Mouse (Mus musculus) adrenal gland, adult 8-10 months (tissue): ENCODE data around the gene Psd4. TPM values are rescaled to one million over a fixed set of nuclear protein-coding genes. Genes with fewer than 3 reads are reported as not detected.

Source experiments
- DNase-seq: peaks from one replicate; pipeline ENCODE4 v3.0.0; 2022
- total RNA-seq, 4 experiments: library from RNA; stranded (reverse); gene quantifications; 2 replicates each; pipeline ENCODE4 v1.2.4; 2022

Gene Psd4
- 1 to 10 TPM; 1.5 to 5.2 (median 3.9) TPM for total RNA-seq

DNA sequence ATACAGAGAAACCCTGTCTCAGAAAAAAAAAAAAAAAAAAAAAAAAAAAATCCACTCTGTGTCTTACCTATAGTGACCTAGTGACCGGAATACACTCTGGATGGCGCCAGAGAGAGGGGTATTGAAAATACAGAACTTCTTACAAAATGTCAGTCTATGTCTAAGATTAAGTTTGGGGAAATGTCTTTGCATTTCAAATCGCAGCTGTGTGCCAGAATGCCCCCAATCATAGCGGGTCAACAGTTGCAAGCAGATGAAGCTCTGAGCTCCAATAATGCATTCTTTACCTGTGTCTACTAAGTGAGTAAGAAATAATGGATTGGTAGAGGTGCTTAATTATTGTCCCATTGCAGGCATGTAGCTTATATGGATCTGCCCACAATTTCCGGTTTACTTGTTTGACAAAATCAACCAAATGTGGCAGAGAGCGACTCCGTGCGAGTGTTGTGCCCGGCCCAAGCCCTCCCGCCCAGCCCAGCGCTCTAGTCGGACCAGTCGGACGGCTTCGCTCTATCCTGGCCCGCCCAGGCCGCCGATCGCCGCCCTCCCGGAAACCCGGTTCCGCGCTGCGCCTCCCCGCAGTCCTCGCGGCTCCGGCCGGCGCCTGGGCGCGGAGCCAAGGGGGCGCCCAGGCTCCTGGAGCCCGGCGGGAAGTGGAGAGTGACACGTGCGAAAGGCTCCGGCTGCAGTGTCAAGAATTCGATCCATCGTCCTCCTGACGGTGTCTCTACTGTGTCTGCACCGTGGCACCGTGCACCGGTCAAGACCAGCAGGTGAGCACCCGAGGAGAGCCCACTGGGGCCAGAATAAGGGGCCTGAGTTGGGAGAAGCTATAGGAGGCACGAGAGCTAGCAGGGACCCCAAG, at the start of gene Psd4:
Psd4 (plus strand) TSS at position 551 of the 865 bp plus-strand sequence.
- peak; percentile 25 for DNase-seq

DNA sequence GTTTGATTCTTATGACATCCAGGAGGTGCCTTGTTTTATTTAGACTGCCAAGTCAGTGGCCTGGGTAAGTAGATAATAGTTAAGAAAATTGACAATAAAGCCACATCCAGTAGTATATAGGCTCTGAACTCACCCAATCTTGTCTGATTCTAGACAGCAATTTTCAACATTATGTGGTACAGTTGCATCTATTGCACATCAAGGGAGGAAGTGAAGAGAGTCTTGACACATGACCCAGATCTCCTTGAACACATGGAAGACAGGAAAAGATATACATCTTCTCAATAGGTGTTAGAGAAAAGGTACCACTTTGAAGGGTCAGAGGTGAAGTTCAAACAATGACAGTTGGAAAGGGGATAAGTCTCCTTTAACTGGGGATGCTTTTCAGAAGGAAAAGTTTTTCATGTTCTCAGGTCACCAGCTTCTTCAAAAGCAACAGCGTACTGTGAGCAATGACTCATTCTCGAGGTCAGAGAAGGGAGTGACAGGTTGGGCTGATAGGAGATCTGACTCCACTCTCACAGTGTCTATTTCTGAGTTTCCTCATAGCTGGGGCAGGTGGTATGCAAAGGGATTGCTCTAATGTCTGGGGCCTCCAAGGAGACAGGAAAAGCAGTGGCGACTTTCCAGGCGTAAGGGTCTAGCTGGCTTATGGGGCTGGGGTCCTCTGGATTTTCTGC, 49.3 kb upstream of the Psd4 start:
- no peak for DNase-seq

DNA sequence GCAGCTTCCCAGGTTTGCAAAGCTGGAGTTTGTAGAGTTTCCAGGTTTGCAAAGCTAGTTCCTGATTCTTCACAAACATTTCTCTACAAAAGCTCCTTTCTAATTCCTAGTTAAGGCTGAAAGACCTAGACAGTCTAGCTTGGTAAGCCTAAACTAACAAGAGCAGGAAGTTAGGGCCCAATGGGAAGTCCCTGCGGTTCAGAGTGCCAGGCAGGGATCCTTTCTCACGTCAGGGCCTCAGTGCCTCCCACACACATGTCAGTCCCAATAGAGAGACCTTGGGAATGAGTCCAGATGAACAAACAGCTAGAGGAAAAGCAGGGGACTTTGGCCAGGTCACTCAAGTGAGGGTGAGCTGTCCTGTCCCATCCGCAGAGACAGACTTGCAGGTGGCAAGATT, 32.0 kb upstream of the Psd4 start:
- DNase-seq = peak; percentile 14

DNA sequence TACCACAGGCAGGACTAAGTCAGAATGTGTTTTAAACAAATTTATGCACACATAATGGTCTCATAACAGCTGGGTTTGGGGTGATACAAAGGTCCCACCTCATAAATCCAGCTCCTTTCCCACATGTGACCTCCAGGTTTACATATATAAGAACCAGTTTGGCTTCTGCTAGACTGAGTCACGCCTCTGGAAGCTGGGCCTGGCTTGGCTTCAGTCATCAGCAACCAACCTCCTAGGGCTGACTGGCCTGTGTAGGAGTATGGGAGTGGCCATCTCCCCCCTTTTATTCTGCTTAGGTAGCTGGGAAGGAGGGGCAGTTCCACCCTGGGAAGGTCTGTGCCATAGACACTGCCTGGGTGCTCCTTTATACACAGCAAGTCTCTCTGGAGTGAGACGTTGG, 30.8 kb upstream of the Psd4 start, which contains the start of gene Il1rn:
Il1rn (plus strand) TSS at position 309 of the 400 bp plus-strand sequence.
- DNase-seq = no peak

DNA sequence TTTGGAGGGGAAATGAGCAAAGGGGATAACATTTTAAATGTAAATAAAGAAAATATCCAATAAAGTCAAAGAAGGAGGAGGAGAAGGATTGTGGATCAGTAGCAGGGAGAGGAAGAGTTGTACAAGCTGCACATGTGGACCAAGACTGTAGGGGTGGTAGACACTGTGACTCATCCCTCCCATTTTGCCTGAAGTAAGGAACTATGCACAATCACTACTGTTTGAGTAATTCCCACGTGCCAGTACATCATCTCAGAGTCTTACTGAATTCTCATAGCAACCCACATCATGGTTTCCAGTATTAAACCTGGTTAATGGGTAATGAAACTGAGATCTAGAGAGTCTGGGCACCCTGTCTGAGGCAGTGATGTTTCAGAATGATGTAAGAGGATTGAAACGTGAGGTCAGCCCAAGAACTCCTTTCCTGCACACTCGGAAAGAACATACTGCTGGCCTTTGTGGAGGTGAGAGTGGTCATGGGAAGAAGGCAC, 25.9 kb upstream of the Psd4 start:
- DNase-seq = no peak

DNA sequence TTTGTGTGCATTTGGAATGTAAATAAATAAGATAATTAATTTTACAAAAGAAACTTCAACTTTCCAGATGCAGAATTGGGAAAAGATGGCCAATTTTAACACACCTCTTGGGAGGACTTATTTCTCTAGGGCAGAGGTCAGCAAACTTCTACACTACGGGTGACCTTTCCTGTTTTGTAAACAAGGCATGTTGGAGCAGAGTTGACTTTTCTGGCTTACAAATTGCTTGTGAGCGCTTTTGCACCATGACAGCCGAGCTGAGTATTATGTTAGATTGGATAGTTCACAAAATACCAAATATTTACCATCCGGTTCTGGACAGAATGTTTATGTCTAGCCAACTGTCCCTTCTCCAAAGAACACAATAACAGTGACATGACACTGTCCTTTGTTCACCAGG, 22.8 kb upstream of the Psd4 start:
- no peak for DNase-seq

DNA sequence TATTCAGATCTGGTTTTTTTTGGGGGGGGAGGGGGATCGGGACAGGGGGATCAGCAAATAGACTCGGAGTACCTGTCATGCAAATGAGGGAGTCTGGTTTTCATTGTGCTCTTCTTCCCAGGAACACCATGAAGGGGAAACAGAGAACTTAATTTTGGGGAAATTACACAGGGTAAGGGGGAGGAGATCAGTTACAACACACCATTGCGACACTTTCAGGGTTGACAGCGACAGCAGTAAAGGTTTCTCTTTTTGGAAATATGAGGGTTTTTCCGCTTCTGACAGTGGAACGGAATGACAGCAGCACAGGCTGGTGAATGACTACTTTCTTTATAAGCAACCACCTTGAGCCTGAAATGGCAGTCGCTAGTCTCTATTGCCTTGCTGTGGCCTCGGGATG, 22.3 kb upstream of the Psd4 start:
- DNase-seq = no peak

DNA sequence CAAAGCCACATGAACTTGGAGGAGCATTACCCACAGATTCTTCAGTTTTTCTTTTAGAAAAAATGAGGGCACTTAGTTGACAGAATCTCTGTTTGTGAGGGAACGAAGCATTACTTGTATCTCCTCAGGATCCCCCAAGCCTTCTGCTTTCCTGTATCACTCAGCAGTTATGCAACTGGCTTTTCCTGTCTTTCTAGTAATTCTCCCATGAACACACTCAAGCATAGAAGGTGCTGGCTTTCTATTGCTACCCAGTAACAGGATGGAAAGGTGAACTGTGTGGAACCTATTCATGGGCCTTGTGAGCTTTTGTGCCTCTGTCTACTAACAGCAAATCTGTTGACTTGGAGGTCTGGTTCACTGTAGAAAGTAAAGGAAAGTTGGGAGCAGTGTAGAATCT, 19.5 kb upstream of the Psd4 start:
- DNase-seq = no peak

DNA sequence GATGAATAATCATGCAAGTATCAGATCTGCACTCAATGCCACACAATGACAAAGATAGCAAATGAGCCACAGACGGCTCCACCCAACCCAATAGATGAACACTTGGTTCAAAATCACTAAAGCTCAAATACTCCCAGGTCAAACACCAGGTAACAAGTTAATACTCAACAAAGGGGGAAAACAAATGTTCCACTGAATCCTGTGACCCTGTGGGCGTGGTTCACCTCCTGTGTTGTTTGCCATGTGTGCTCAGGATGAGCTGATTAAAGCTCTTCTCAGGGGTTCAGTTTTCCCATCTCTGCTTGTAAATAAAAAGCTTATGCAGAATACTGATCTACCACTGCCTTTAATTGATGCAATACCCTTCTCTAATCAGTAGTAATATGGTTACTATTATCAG, 16.2 kb upstream of the Psd4 start:
- no peak for DNase-seq

DNA sequence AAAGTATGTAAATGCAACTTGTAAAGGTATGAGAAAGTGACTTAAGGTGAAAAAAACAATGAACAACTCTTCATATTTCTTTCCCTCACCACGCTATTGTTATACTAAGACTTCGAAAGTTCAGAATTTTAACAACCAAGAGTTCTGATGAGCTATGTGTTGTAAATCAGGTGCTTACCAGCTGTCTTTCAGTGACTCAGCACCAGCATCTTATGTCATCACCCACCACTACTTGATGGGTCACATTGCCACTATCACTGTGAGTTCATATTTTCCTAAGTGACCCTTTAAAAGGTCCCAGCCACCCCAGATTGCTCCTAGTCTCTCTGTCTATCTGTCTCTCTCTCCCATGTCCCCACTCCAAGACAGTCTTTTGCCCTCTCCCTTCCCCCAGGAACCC, 14.3 kb upstream of the Psd4 start:
- DNase-seq = no peak

DNA sequence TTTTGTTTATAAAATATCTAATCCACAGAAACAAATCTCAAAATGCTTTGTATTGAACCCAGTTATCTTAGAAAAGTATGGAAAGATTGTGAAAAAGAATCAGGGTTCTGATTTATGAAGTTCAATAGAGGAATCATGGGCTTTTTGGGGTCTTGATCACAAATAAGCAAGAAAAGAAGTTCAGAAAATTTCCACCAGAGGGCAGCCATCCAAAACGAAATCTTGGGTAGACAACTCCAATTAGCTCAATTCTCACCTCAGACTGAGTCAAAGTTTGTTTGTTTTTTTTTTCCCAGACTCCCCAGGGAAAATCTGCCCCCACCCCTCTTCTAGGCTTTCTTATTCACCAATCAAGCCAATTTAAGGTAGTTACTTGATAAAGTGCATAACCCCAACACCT, 9.7 kb upstream of the Psd4 start:
- no peak for DNase-seq

DNA sequence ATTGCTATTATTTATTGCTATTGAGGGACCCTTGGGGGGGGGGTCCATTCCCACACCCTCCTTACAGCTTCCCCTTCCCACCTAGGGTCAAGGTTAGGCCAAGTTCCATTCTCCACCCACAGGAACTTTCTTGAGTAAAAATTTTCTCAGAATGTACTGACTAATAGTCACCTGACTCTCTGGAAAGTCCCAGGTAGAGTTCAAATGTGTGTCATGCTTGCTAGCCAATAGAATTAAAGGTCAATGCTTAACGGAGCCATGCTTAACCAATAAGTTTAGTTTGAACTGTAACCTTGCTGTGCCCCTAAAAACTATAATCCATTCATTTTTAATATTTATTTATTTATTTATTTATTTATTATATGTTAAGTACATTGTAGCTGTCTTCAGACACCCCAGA, 8.0 kb upstream of the Psd4 start:
- DNase-seq = no peak

DNA sequence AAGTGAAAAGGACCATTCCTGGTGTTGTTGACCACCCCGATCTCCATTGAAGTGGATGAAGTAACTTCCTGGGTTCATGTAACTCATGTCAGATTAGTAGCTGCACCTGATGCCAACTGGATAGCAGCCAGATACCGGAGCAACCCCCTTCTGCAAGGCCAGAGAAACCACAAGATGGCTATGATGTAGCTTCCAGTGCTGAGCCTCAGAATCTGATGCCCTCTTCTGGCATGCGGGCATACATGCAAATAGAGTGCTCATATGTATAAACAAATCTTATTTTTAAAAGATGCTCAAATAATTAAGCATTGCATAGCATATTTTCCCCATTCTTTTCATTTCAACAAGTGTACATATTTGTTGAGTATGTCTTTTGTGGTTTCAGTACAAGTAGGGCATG, 3.6 kb upstream of the Psd4 start:
- DNase-seq = no peak

DNA sequence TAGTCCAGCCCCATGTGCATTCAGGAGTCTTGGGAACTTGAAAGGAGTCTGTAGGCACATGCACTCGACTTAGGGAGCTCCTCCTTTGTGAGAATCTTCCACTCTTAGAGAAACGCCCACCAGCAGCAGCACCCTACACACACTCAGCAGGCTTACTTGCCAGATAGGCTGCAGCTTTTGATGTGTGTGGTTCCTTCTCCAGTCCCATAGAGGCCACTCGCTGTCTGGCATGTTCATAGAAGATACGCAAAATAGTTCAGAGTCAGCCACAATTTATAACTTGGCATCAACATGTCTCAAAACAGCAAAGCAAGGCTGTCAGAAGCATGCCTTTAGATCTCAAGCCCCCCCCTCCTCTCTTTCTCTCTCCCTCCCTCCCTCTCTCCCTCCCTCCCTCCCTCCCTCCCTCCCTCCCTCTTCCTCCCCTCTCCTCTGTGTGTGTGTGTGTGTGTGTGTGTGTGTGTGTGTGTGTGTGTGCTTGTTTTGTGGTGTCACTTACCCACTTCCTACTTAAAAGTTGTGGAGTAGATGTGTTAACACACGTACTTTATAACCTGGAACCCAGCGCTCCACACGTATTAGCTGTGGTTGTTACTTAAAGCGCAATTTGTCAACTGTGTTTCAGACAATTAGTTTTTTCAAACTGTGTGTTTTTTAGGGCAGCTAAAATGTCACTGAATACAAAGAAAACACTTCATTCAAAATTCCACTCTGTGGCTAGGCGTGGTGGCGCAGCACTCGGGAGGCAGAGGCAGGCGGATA, 985 bp upstream of the Psd4 start:
- DNase-seq = no peak

DNA sequence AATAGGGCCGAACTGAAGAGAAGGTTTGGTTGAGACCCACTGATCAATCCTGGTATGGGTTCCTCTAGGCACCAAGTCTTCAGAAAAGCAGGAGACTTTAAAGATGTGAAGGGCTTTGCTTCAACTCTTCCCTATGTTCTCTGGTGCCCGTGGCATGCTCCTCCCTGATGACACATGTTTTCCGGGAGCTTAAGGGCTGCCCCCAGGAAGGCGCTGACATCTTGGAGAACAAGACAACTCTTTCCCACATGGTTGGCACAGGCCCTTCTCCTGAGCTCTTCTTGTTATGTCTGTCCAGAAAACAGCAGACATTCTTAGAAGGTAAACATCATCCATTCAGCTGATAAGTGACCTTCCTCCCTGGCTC, 498 bp downstream of the Psd4 start:
- DNase-seq = no peak

DNA sequence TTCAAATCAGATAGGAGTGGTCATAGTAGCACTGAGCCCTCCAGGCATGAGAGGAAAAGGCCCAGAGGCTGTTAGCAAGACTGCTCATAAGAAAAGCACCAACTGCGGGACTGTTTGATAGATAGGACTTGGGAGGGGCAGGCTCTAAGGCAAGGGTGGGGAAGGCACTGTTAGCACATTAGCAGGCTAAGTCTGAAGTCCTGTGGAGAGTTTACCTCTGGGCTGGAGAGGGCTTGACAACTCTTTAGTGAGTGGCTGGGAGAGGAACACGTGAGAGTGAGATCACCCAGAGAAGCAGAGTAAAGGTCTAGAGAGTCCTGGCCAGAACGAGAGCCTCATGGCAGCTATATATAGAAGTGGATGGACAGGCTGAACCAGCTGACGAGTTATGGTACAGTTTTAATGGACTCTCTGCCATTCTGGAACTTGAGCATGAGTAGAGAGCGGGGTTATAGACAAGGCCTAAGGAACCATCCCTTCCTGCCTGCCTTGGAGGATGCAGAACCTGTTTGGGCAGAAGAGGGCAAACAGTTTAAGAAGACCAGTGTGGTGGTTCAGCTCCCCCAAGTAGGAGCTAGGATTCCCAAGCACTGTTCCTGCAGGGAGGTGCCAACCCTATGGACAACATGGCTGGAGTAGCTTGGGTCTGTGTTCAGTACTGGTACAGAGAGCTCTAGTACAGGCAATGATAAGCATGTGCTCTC, 11.5 kb downstream of the Psd4 start:
- no peak for DNase-seq

DNA sequence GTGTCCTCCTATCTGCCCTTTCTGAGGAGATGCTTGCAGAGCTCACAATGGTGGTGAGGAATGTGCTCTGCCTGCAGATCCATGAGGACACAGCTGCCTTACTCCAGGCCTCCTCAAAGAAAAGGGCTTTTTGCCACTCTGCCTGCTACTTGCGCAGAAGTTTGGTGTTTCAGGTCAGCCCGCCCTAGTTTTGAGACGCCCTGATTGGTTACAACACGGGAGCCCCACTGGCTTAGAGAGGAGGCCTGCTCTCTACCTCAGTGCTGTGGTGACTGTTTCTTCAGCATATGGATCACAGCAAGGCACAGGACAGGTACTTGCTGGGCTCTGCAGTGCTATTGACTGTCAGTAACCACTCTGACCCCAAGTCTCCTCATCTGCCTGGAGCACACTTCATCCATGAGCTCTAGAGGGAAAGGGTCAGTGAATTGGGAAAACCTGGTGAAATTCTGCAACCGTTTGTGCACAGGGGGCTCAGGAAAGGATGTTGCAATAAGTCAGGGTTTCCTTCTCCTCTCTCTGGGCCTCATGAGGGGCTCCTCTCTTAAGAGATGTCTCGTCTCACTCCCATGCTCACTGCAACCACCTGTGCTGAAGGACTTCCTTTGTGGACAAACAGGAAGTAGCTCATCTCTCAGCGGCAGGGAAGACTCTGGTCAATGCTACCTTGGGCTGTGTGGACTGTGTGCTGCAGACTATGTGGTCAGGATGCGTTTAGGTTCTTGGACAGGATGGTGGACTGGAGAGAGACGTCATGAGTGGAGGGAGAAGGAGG, 15.3 kb downstream of the Psd4 start:
- DNase-seq = no peak

DNA sequence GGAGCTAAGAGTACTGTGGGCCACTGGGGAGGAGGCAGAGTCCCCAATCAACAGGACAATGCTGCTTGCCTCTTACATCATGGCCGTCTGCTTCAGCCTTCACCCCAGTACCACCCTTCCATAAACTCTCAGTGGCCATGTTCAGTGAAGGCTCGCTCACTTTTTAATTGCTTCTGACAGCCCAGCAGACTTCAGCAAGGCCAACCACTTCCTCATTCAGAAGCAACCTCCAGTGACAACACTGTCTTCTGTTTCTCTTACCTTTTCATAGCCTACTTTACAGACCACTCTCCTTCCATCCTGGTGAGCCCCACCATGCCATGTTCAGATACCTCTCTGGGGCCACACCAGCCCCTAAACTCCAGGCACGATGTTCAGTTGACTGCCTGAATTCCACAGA, 16.3 kb downstream of the Psd4 start:
- no peak for DNase-seq

DNA sequence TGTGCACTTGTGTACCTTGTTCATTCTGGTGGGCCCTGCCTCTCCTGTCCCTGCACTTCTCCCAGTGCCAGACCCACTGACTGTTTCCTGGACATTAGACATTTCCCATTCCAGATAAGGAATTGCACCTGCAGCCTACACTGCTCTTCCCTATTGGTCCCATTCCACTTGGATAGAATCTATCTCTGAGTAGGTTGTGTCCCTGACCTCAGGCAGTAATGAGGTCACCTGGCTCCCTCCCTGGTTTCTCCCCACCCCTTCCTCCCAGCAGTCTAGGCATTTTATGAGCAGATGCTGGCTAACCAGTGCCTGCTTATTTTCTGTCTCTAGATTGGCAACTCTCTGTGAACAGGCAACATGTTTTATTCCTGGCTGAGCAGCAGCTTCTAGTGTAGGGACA, 17.0 kb downstream of the Psd4 start:
- DNase-seq = no peak

DNA sequence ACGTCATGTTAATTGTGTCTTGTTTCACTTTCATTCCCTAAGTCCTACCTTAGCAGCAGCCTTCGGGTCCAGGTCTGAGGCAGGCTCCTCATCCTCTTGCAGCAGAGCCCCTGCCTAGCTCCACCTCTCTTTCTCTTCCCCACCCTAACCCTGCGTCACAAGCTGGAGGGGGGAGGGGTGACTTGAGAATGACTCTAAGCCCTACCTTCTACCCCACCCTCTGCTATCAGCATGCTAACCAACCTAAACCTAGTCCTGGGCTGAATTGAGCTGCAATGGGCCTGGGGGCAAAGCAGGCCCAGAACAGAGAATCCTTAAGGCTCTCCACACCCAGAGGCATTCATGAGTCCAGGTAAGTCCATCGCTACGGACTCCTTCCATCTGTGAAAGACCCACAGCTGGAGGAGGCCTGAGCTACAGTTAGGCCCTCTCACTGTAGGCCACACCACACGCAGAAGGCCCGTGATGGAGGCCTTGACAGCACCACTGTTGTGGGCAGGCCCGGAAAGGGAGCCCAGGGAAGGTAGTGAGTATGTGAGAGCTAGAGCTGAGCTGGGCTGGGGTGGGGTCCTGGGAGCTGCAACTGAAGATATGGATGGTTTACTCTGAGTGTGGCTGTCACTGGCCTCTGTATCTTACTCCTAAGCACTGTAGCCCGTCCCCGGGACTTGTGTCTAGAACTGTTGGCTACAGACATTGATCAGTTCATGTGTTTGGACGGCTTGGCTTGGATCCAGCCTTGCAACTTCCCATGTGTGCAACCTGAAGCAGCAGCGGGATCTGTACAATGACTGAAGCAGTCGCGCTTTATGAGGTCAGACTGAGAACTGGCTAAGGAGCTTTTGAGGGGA, 18.0 kb downstream of the Psd4 start:
- DNase-seq = no peak
